Mouse (Mus musculus) ES-E14 (cell line): ENCODE data around the gene Trnau1ap.
A peak's percentile ranks its signal among the peaks of the same experiment; 100 is the strongest.

ENCODE experiments used
- CHD2 ChIP-seq: IDR thresholded peaks from 2 replicates; pipeline ENCODE4 v1.6.1; 2014; ENCODE audit warnings: mild to moderate bottlenecking, low read depth, low read length, inconsistent platforms
- HCFC1 ChIP-seq: IDR thresholded peaks from 2 replicates; pipeline ENCODE4 v1.6.1; 2012; ENCODE audit warnings: low read length, inconsistent platforms, borderline replicate concordance; ENCODE audit not compliant: insufficient read depth
- ZNF384 ChIP-seq: IDR thresholded peaks from 2 replicates; pipeline ENCODE4 v1.6.1; 2012; ENCODE audit warnings: low read depth, low read length, inconsistent platforms

GRCm38 (mm10) chr4:132350854-132351253 is 21.5 kb upstream of the Trnau1ap start:
- TF ChIP-seq CHD2 (peak; percentile 70), HCFC1 (no peak), ZNF384 (no peak)
